Mouse (Mus musculus) heart, embryonic 12.5 days (tissue): Measurements from ENCODE around the gene Tpm4. TPM values are rescaled to one million over a fixed set of nuclear protein-coding genes. Genes with fewer than 3 reads are reported as not detected.
"Not testable (repeated sequence)": the region's sequence is repeated elsewhere in the genome, so short reads cannot be mapped to it uniquely, and the experiment has no call there.

Experiments used
- ATAC-seq: fragments of 200-750 bp; cut with Nextera tagmentation; 2 replicates; pipeline ENCODE4 v1.8.0; 2017; ENCODE audit warnings: moderate TSS enrichment, moderate library complexity; ENCODE audit not compliant: insufficient number of reproducible peaks, low FRiP score
- H3K27ac ChIP-seq: fragments of 300-500 bp; sonication (generic); 2 replicates; pipeline ENCODE4 v1.5.1; 2016; ENCODE audit warnings: mild to moderate bottlenecking, moderate library complexity; ENCODE audit not compliant: poor library complexity, severe bottlenecking
- H3K27me3 ChIP-seq: fragments of 300-500 bp; sonication (generic); replicated peaks from 2 replicates; pipeline ENCODE4 v1.6.1; 2016; ENCODE audit warnings: mild to moderate bottlenecking, moderate library complexity
- H3K36me3 ChIP-seq: fragments of 300-500 bp; sonication (generic); 2 replicates; pipeline ENCODE4 v1.6.1; 2016; ENCODE audit warnings: mild to moderate bottlenecking, moderate library complexity
- H3K4me1 ChIP-seq: fragments of 300-500 bp; sonication (generic); replicated peaks from 2 replicates; pipeline ENCODE4 v1.6.1; 2016; ENCODE audit warnings: mild to moderate bottlenecking
- H3K4me2 ChIP-seq: fragments of 300-500 bp; sonication (generic); 2 replicates; pipeline ENCODE4 v1.6.1; 2016; ENCODE audit warnings: mild to moderate bottlenecking, moderate library complexity
- H3K4me3 ChIP-seq: fragments of 300-500 bp; sonication (generic); 2 replicates; pipeline ENCODE4 v1.5.1; 2016; ENCODE audit warnings: mild to moderate bottlenecking
- H3K9ac ChIP-seq: fragments of 300-500 bp; sonication (generic); 2 replicates; pipeline ENCODE4 v1.6.1; 2016; ENCODE audit warnings: mild to moderate bottlenecking, moderate library complexity
- H3K9me3 ChIP-seq: fragments of 300-500 bp; sonication (generic); replicated peaks from 2 replicates; pipeline ENCODE4 v1.6.1; 2016; ENCODE audit warnings: mild to moderate bottlenecking, moderate library complexity
- WGBS: fragments of 180-500 bp; shearing (Covaris S2); methylation state at CpG from one replicate; pipeline ENCODE4 v1.1.7; 2016; 5-methylcytosine and 5-hydroxymethylcytosine counted together
- polyA plus RNA-seq: library from polyadenylated mRNA; unstranded; fragments of >200 nt; fragmentation: Nextera tagmentation; extraction: Ambion mirVana; gene quantifications from 2 replicates; pipeline ENCODE4 v1.2.1, GENCODE M21; 2016

Gene Tpm4
- 399 and 414 TPM in 2 replicates for polyA plus RNA-seq

DNA sequence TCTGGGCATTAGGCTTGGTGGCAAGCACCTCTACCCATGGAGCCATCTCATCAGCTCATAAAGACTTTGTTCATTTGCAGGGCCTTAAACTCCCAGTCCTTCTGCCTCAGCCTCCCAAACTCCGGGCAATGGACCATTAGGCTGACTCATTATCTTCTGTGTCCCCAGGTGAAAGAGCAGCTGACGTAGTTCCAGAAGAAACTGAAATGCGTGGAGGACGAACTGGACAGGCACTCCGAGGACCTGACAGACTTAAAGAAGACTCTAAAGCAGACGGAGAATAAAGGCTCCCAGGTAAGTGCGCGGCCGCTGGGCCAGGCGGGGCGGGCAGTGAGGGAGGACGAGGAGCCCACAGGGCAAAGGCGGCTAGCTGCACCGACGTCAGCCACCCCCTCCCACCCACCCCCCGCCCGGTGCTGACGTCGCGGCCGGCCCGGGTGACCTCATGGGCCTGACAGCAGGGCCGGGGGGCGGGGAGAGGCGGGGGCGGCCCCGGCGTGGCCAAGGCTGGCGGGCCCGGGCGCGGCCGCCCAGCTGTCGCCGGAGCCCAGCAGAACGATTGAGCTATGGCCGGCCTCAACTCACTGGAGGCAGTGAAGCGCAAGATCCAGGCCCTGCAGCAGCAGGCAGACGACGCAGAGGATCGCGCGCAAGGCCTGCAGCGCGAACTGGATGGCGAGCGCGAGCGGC, at the start of gene Tpm4:
Gene Tpm4, plus strand, starts transcription at position 220 of the 690 bp plus-strand sequence.
- peak; percentile 86 for ATAC-seq
- H3K9me3 ChIP-seq, result no peaks in the 10 kb centered on the region
- peak within 1 kb of the TSS; percentile 99 for H3K27ac ChIP-seq
- peak within 1 kb of the TSS; percentile 91 for H3K4me3 ChIP-seq
- H3K36me3 ChIP-seq, result peaks cover 22% of the 10 kb centered on the region
- H3K4me2 ChIP-seq, result peak within 1 kb of the TSS; percentile 85
- peak within 1 kb of the TSS; percentile 97 for H3K9ac ChIP-seq
- H3K27me3 ChIP-seq, result no peaks in the 10 kb centered on the region
- under 1% methylated on average over 43 of the region's 49 CpGs for WGBS
- peaks cover 27% of the 10 kb centered on the region for H3K4me1 ChIP-seq

- not testable (repeated sequence) for H3K4me2 ChIP-seq, H3K4me1 ChIP-seq, H3K27ac ChIP-seq, H3K27me3 ChIP-seq, H3K36me3 ChIP-seq, H3K9ac ChIP-seq, H3K9me3 ChIP-seq, ATAC-seq, H3K4me3 ChIP-seq
- 81% methylated on average over 3 of the region's 3 CpGs for WGBS
Measured at GRCm38 (mm10) chr8:72087611-72088010, 47.2 kb upstream of the Tpm4 start.

GRCm38 (mm10) chr8:72096721-72097120, 38.1 kb upstream of the Tpm4 start:
- not testable (repeated sequence) for H3K4me1 ChIP-seq, H3K9ac ChIP-seq, H3K4me3 ChIP-seq, H3K27me3 ChIP-seq, H3K27ac ChIP-seq, H3K36me3 ChIP-seq, ATAC-seq, H3K4me2 ChIP-seq, H3K9me3 ChIP-seq

DNA sequence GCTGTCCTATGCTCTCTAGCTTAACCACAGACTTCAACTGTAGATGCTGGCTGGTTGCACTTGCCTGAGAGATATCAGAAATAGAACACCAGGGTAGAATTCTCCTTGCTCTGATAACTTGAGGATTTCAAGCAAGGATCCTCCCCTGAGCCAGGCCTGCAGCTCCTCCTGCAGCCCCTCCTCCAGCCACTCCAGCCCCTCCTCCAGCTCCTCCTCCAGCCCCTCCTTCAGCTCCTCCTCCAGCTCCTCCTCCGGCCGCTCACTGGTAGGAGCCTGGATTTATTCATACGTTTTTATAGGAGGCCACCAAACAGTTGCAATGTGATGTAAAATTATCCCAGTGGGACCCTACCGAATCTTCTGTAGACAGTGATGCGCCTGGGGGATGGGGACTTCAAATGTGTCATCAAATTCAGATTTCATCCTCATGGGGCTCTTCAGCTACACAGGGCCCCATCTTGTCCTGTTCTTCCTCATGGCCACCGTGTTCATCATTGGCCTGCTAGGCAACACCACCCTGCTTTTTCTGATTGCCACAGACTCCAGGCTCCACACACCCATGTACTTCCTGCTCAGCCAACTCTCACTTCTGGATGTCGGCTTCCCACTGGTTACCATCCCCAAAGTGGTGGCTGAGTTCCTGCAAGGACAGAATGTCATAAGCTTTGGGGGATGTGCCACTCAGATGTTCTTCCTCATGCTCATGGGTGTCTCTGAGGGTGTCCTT, 35.2 kb upstream of the Tpm4 start:
- H3K4me3 ChIP-seq, H3K27ac ChIP-seq: not testable (repeated sequence)
- 51% methylated on average over 6 of the region's 7 CpGs for WGBS

GRCm38 (mm10) chr8:72105165-72105564, 29.6 kb upstream of the Tpm4 start:
- H3K9me3 ChIP-seq, result no peaks in the 10 kb centered on the region
- no peaks in the 10 kb centered on the region for H3K27me3 ChIP-seq
- H3K36me3 ChIP-seq, result no peaks in the 10 kb centered on the region
- H3K9ac ChIP-seq, result no peak overlapping the region
- no peak for ATAC-seq
- no peaks in the 10 kb centered on the region for H3K4me1 ChIP-seq
- no peak overlapping the region for H3K4me3 ChIP-seq
- no peak overlapping the region for H3K27ac ChIP-seq
- no peak overlapping the region for H3K4me2 ChIP-seq
- WGBS, result 17% methylated on average over 4 of the region's 4 CpGs

More for the DNA sequence above, 35.2 kb upstream of the Tpm4 start:
- H3K9ac ChIP-seq, H3K27me3 ChIP-seq, H3K4me1 ChIP-seq, ATAC-seq, H3K36me3 ChIP-seq, H3K4me2 ChIP-seq, H3K9me3 ChIP-seq: not testable (repeated sequence)

- no peak within 1 kb of the TSS for H3K27ac ChIP-seq
- H3K9ac ChIP-seq, result no peak within 1 kb of the TSS
- no peaks in the 10 kb centered on the region for H3K9me3 ChIP-seq
- WGBS, result 82% methylated on average over 3 of the region's 3 CpGs
- H3K27me3 ChIP-seq, result no peaks in the 10 kb centered on the region
- H3K4me2 ChIP-seq, result no peak within 1 kb of the TSS
- H3K4me1 ChIP-seq, result no peaks in the 10 kb centered on the region
- no peak within 1 kb of the TSS for H3K4me3 ChIP-seq
- no peak for ATAC-seq
- no peaks in the 10 kb centered on the region for H3K36me3 ChIP-seq
Measured at GRCm38 (mm10) chr8:72106740-72107139, 28.0 kb upstream of the Tpm4 start, which contains the start of gene Olfr374. Olfr374 (plus strand) TSS chr8:72107040.

DNA sequence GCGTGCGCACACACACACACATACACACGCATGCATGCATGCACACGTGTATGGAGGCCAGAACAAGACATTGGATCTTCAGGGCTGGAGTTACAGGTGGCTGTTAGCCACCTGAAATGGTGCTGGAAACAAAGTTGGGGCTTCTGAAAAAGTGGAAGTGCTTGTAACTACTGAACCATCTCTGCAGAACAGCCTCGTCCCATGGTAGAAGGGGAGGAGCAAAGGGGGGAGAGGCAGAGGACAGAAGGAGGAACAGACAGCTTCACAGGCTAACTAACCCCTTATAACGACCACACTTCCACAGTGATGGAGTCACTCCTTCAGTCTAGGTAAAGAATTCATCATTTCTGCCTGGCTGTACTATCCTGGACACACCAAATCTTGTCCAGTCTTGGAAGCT, 23.9 kb upstream of the Tpm4 start:
- no peak overlapping the region for H3K27ac ChIP-seq
- ATAC-seq, result no peak
- no peaks in the 10 kb centered on the region for H3K4me1 ChIP-seq
- H3K36me3 ChIP-seq, result no peaks in the 10 kb centered on the region
- H3K4me3 ChIP-seq, result no peak overlapping the region
- H3K4me2 ChIP-seq, result no peak overlapping the region
- H3K27me3 ChIP-seq, result no peaks in the 10 kb centered on the region
- H3K9ac ChIP-seq, result no peak overlapping the region
- no peaks in the 10 kb centered on the region for H3K9me3 ChIP-seq
- WGBS, result 71% methylated on average over 6 of the region's 6 CpGs

GRCm38 (mm10) chr8:72112486-72112885, 22.3 kb upstream of the Tpm4 start:
- WGBS, result 65% methylated on average over 3 of the region's 3 CpGs
- H3K4me1 ChIP-seq, result no peaks in the 10 kb centered on the region
- no peaks in the 10 kb centered on the region for H3K9me3 ChIP-seq
- no peaks in the 10 kb centered on the region for H3K27me3 ChIP-seq
- H3K36me3 ChIP-seq, result no peaks in the 10 kb centered on the region
- no peak overlapping the region for H3K4me3 ChIP-seq
- H3K9ac ChIP-seq, result no peak overlapping the region
- no peak overlapping the region for H3K4me2 ChIP-seq
- no peak overlapping the region for H3K27ac ChIP-seq
- no peak for ATAC-seq

GRCm38 (mm10) chr8:72115202-72115601, 19.6 kb upstream of the Tpm4 start:
- no peak for ATAC-seq
- H3K4me1 ChIP-seq, result no peaks in the 10 kb centered on the region
- no peaks in the 10 kb centered on the region for H3K36me3 ChIP-seq
- H3K27ac ChIP-seq, result no peak overlapping the region
- H3K27me3 ChIP-seq, result no peaks in the 10 kb centered on the region
- 82% methylated on average over 2 of the region's 2 CpGs for WGBS
- no peak overlapping the region for H3K4me2 ChIP-seq
- H3K9me3 ChIP-seq, result no peaks in the 10 kb centered on the region
- H3K4me3 ChIP-seq, result no peak overlapping the region
- no peak overlapping the region for H3K9ac ChIP-seq

DNA sequence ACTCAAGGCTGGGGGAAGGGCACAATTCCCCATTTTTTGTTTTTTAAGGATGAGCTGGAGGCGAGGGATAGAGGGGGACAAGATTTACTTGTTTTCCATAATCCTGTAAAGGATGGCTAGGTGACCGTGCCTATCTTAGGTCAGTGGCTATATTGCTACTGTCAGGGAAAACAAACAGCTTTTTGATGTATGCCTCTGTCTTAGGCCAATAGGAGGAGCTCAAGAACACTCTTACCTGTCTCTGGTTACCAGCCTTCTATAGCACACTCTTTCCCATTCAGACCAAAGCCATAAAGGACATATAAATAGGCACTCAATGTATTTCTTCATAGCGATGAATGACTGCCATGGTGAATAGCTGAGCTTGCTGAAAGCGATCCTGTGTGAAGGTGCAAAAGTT, 16.2 kb upstream of the Tpm4 start:
- ATAC-seq, result no peak
- Histone ChIP-seq H3K27ac (no peak overlapping the region), H3K27me3 (no peaks in the 10 kb centered on the region), H3K4me1 (no peaks in the 10 kb centered on the region), H3K4me3 (no peak overlapping the region), H3K36me3 (no peaks in the 10 kb centered on the region), H3K9ac (no peak overlapping the region), H3K4me2 (no peak overlapping the region), H3K9me3 (no peaks in the 10 kb centered on the region)
- WGBS, result 42% methylated on average over 4 of the region's 4 CpGs

DNA sequence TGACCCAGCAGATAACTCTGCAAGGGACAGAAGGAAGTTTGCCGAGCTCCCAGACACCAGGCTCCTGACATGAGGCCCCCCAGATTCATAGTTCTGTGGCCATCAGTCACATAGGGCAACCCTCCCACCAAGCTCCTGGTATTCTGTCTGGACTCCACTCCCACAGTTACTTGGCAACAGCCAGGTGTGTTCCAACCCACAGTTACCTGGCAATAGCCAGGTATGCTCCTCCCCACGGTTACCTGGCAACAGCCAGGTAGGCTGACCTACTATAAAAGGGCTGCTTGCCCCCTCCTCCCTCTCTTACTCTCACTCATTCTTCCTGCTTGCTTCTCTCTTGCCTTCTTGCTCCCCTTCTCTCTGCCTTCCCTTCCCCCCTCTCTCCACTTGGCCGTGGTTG, 13.3 kb upstream of the Tpm4 start:
- not testable (repeated sequence) for H3K27me3 ChIP-seq, H3K4me1 ChIP-seq, H3K27ac ChIP-seq, H3K4me2 ChIP-seq, H3K9ac ChIP-seq, H3K4me3 ChIP-seq, H3K36me3 ChIP-seq, ATAC-seq, H3K9me3 ChIP-seq
- WGBS, result 63% methylated on average over 3 of the region's 3 CpGs
